Mouse (Mus musculus): ENCODE measurements around the gene Slf2. TPM values are rescaled to one million over a fixed set of nuclear protein-coding genes. Genes with fewer than 3 reads are reported as not detected.

The Slf2 gene
- polyA plus RNA-seq, 1 experiment = 6.6 TPM

DNA sequence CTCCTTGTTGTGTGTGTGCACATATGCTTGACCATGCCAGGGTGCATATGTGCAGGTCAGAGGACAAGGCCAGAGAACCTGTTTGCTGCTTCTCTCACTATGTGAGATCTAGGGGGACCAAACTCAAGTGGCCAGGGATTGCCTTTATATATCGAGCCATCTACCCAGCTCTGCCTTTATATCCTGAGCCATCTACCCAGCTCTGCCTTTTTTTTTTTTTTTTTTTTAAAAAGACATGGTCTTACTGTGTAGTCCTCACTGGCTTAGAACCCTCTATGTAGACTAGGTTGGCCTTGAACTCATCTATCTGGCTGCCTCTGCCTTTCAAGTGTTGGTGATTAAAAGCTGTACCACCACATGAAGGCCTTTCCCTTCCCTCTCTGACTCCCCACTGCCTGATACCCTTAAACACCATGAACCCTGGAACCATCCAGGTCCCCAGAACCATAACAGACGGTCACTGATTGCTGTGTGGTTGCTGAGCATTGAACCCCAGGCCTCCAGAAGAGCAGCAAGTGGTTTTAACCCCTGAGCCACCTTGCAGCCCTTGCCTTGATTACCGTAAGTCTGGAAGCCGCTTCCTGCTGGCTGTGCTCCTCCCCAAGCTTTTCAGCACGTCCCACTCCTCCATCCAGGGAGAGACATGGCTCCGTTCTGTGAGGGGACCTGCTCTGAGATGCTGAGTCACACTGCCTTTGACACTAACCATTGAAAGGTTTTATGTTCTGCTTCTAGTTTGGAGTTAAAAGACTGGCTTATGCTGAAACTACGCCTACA is 73.0 kb downstream of the Slf2 start:
- Histone ChIP-seq H3ac (ENCODE audit: control insufficient read depth, insufficient read length) (no peak overlapping the region), H3K4me2 (ENCODE audit: low read depth) (no peak overlapping the region), H3K36me3 (ENCODE audit: control insufficient read depth, insufficient read depth) (no peaks in the 10 kb centered on the region), H3K27me3 (ENCODE audit: control insufficient read depth, insufficient read depth, insufficient read length) (no peaks in the 10 kb centered on the region), H3K79me2 (ENCODE audit: control insufficient read depth, insufficient read depth) (peaks cover 22% of the 10 kb centered on the region), H3K4me3 (no peak overlapping the region)
- TF ChIP-seq TCF12 (IDR thresholded peaks at IDR 0.05; ENCODE audit: insufficient read depth, poor library complexity, severe bottlenecking) (no peak), POLR2AphosphoS2 (IDR thresholded peaks at IDR 0.05; ENCODE audit: insufficient read length, low read depth) (peak; percentile 10), CEBPB (IDR thresholded peaks at IDR 0.05; ENCODE audit: insufficient read depth, poor library complexity, severe bottlenecking) (no peak), USF1 (IDR thresholded peaks at IDR 0.05; ENCODE audit: low read depth) (no peak)

DNA sequence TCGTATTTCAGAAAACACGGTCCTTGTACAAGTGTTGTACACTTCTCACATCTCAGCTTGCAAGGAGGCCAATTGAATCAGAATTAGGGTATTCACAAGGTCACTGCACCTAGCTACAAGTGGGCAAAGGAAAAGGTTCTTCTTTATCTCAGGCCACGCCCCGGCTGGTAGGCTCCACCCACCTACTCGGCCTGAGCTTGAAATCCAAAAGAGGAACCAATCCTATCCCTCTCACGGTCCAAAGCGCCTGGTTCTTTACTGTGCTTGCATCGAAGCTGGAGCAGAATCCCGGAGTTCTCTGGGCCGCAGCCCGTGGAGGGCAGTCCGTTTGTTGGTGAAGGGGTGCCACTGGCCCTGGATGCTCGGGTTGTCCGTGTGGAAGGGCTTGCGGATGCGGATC is 74.5 kb downstream of the Slf2 start, which contains the start of gene Twnk:
Twnk (plus strand) TSS at position 220 of the 400 bp plus-strand sequence.
- no peaks in the 10 kb centered on the region for H3K27me3 ChIP-seq (ENCODE audit: control insufficient read depth, insufficient read depth, insufficient read length)
- H3K36me3 ChIP-seq (ENCODE audit: control insufficient read depth, insufficient read depth) = no peaks in the 10 kb centered on the region
- peaks cover 22% of the 10 kb centered on the region for H3K79me2 ChIP-seq (ENCODE audit: control insufficient read depth, insufficient read depth)
- peak within 1 kb of the TSS; percentile 95 for H3K4me2 ChIP-seq (ENCODE audit: low read depth)
- H3K4me3 ChIP-seq = peak within 1 kb of the TSS; percentile 97
- H3ac ChIP-seq (ENCODE audit: control insufficient read depth, insufficient read length) = peak within 1 kb of the TSS; percentile 87
- TF ChIP-seq SRF (IDR thresholded peaks at IDR 0.05; ENCODE audit: control insufficient read depth, insufficient read length, low read depth) (no peak), CEBPB (IDR thresholded peaks at IDR 0.05; ENCODE audit: insufficient read depth, poor library complexity, severe bottlenecking) (no peak), REST (IDR thresholded peaks at IDR 0.05; ENCODE audit: insufficient read depth, insufficient read length) (no peak), E2F4 (IDR thresholded peaks at IDR 0.05; ENCODE audit: insufficient read depth) (no peak)

DNA sequence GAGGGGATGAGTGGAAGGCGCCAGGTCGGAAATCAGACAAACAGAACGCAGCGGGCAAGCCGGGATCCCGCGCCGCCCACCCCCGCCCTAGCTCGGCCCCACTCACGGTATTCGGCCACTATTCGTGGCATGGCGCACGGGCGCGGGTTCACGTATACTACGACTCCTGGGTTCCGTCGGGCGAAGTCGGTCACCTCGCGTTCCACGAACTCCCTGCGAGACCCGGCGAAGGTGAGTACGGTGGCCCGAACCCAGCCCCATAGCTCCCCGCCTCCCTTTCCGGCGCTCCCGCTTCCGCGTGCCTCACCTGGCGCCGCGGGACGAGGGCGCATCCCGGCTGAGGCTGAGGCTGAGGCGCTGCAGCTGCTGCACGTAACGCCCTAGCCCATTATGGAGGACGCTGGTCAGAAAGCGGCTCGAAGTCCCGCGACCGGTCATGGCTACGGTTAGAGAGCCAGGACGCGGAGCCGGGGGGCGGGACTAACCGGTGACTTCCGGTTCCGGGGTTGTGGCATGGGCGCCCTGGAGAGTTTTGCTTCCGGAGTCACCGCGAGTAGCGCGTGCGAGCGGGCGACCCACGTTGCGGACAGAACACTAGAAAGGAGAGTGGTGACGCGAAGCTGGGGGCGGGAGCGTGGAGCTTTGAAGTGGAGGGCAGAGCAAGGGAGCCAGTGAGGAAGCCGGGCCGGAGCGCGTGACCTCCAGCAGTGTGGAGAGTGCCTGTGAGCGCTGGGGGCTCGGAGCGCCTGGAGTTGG is 75.2 kb downstream of the Slf2 start, which contains the start of gene Mrpl43:
Mrpl43 (minus strand) TSS at position 486 of the 756 bp plus-strand sequence.
- peaks cover 22% of the 10 kb centered on the region for H3K79me2 ChIP-seq (ENCODE audit: control insufficient read depth, insufficient read depth)
- no peaks in the 10 kb centered on the region for H3K27me3 ChIP-seq (ENCODE audit: control insufficient read depth, insufficient read depth, insufficient read length)
- peak within 1 kb of the TSS; percentile 95 for H3K4me2 ChIP-seq (ENCODE audit: low read depth)
- TF ChIP-seq CEBPB (IDR thresholded peaks at IDR 0.05; ENCODE audit: insufficient read depth, poor library complexity, severe bottlenecking) = no peak
- TF ChIP-seq POLR2AphosphoS2 (IDR thresholded peaks at IDR 0.05; ENCODE audit: insufficient read length, low read depth) = no peak
- peak; percentile 18 for TF ChIP-seq SRF (IDR thresholded peaks at IDR 0.05; ENCODE audit: control insufficient read depth, insufficient read length, low read depth)
- TF ChIP-seq MYOG (IDR thresholded peaks at IDR 0.05; ENCODE audit: control insufficient read depth in 1 of 3, insufficient read depth in 1 of 3, insufficient read length in 2 of 3, low read depth in 2 of 3) = peak in 1 of 3 experiments; percentile 27
- TF ChIP-seq USF1 (IDR thresholded peaks at IDR 0.05; ENCODE audit: low read depth) = peak; percentile 59
- TF ChIP-seq POLR2A (IDR thresholded peaks at IDR 0.05; ENCODE audit: insufficient read length, low read depth) = peak; percentile 62
- TF ChIP-seq MYOD1 (IDR thresholded peaks at IDR 0.05; ENCODE audit: control insufficient read depth in 1 of 3, insufficient read length in 2 of 3, low read depth in 2 of 3) = peak in 1 of 3 experiments; percentile 37
- peak; percentile 76 for TF ChIP-seq MAX (IDR thresholded peaks at IDR 0.05; ENCODE audit: low read depth)
- no peak for TF ChIP-seq TCF3 (IDR thresholded peaks at IDR 0.05; ENCODE audit: insufficient read length, low read depth)
- TF ChIP-seq E2F4 (IDR thresholded peaks at IDR 0.05; ENCODE audit: insufficient read depth) = peak; percentile 53
- no peaks in the 10 kb centered on the region for H3K36me3 ChIP-seq (ENCODE audit: control insufficient read depth, insufficient read depth)
- H3K4me3 ChIP-seq = peak within 1 kb of the TSS; percentile 97
- peak within 1 kb of the TSS; percentile 87 for H3ac ChIP-seq (ENCODE audit: control insufficient read depth, insufficient read length)

DNA sequence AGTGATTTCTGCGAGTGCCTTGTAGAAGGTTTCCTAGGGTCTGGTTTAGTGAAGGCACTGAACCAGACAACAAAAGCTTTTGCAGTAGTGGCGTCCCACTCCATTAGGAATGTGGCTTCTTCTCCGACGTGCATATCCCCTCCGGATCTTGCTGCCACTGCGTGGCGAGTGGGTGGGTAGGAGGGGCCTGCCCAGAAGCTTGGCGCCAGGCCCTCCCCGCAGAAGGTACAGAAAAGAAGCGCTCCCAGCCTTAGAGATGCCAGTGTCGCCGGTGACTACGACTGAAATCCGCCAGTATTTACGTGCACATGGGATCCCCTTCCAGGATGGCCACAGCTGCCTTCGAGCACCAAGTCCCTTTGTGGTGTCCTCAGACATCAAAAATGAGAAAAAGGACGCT is 76.1 kb downstream of the Slf2 start:
- TF ChIP-seq TCF3 (IDR thresholded peaks at IDR 0.05; ENCODE audit: insufficient read length, low read depth) (no peak), USF1 (IDR thresholded peaks at IDR 0.05; ENCODE audit: low read depth) (no peak), MYOD1 (IDR thresholded peaks at IDR 0.05; ENCODE audit: control insufficient read depth in 1 of 3, insufficient read length in 2 of 3, low read depth in 2 of 3) (no peak), E2F4 (IDR thresholded peaks at IDR 0.05; ENCODE audit: insufficient read depth) (no peak), TCF12 (IDR thresholded peaks at IDR 0.05; ENCODE audit: insufficient read depth, poor library complexity, severe bottlenecking) (no peak), SRF (IDR thresholded peaks at IDR 0.05; ENCODE audit: control insufficient read depth, insufficient read length, low read depth) (no peak), MAX (IDR thresholded peaks at IDR 0.05; ENCODE audit: low read depth) (no peak), REST (IDR thresholded peaks at IDR 0.05; ENCODE audit: insufficient read depth, insufficient read length) (no peak)
- peak overlapping the region; percentile 95 for H3K4me2 ChIP-seq (ENCODE audit: low read depth)
- H3K36me3 ChIP-seq (ENCODE audit: control insufficient read depth, insufficient read depth) = no peaks in the 10 kb centered on the region
- peak overlapping the region; percentile 97 for H3K4me3 ChIP-seq
- H3K79me2 ChIP-seq (ENCODE audit: control insufficient read depth, insufficient read depth) = peaks cover 22% of the 10 kb centered on the region
- peak overlapping the region; percentile 87 for H3ac ChIP-seq (ENCODE audit: control insufficient read depth, insufficient read length)
- no peaks in the 10 kb centered on the region for H3K27me3 ChIP-seq (ENCODE audit: control insufficient read depth, insufficient read depth, insufficient read length)
